Mouse (Mus musculus) splenic B cell, adult 2 months (primary cell): Measurements from ENCODE around the gene Rcor1.
"Not testable (repeated sequence)": the region's sequence is repeated elsewhere in the genome, so short reads cannot be mapped to it uniquely, and the experiment has no call there.

Experiments
- DNase-seq: peaks from one replicate; pipeline ENCODE4 v3.0.0-alpha.2; 2011; ENCODE audit warnings: low read depth, low spot score
- H3K27me3 ChIP-seq: 2 replicates; pipeline ENCODE4 v1.6.1; 2012; ENCODE audit warnings: mild to moderate bottlenecking, low read length, moderate library complexity, mixed read lengths; ENCODE audit not compliant: control insufficient read depth, poor library complexity, insufficient read depth, severe bottlenecking
- H3K36me3 ChIP-seq: 2 replicates; pipeline ENCODE4 v1.6.1; 2012; ENCODE audit warnings: mild to moderate bottlenecking, low read length, moderate library complexity, mixed read lengths; ENCODE audit not compliant: control insufficient read depth, poor library complexity, insufficient read depth, severe bottlenecking

Rcor1 gene

DNA sequence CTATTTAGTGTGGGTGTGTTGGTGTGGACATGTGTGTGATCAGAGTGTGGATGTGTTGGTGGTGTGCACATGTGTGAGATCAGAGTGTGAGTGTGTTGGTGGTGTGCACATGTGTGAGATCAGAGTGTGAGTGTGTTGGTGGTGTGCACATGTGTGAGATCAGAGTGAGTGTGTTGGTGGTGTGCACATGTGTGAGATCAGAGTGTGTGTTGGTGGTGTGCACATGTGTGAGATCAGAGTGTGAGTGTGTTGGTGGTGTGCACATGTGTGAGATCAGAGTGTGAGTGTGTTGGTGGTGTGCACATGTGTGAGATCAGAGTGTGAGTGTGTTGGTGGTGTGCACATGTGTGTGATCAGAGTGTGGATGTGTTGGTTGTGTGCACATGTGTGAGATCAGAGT, 30.1 kb downstream of the Rcor1 start:
- not testable (repeated sequence) for H3K27me3 ChIP-seq, DNase-seq, H3K36me3 ChIP-seq

DNA sequence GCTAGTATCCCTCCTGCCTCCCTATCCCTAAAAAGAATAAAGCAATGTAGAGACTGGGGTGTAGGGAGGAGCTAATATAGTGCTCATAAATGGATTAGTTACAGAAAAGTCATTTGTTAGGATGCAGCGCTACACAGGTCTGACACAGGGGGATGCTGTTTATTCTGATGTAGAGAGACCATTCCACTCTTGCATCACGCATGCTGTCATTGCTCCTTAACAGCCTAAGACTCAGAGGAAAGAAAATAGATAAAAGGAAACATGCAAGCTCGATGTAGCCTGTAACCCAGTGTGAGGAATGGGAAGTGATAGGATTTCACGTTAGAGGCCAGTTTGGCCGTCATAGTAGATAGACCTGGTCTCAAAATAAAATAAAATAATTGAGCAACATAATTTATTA, 31.9 kb downstream of the Rcor1 start:
- no peak for DNase-seq
- no peaks in the 10 kb centered on the region for H3K27me3 ChIP-seq
- no peaks in the 10 kb centered on the region for H3K36me3 ChIP-seq

DNA sequence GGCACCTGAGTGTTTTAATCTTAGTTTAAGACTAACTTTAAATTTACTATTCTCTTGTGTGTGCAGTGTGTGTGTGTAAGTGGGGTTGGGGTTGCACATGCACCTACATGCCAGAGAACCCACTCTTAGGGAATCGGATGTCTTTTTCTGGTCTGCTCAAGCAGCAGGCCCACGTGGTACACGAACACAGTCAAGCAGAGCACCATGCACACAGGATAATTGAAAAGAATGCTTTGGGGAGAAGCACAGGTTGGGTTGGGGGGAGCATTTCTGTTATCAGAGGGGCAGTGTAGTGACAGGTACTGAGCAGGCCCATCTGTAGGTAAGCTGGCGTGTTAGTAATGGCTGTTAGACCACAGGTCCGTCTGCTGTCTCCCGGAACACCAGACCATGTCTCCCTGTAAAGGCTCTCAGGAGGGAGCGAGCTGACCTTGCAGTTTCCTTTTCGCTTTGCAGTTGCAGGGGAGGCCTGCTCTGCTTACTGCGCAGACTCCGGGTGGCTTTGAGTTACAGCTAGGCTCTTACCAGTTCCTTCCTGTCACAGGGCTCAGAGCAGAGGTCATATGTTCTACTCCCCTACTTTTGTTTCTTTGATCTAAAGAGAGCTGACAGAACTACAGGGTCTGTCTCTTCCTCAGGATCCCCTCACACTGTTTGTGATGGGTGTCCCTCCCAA, 32.5 kb downstream of the Rcor1 start:
- peak; percentile 85 for DNase-seq
- H3K36me3 ChIP-seq = no peaks in the 10 kb centered on the region

DNA sequence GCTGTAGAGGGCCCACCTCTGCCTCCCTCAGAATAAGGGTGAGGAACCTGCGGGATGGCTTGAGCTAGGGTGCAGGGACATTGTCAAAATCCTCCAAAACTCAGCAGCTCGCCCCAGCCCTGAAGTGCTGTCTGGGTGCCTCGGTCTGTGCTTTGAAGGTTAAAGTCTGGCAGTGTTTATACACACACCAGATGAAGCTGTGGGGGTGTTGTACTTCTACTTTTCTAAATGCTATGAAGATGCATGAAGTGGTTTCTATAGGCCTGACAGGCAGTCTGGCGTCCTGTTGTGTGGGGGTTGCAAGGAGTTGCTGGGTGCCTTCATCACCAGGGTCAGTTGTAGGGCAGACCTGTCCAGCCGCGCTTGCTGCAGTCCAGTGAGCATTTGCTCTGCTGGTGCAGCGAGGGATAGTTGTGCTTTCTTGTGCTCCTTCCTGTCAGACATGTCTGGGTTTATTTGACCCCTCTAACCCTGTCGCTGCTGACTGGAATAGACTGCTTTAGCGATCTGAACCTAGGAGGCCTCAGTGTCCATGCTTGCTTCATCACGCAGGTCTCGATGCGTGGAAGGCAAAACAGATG, 37.3 kb downstream of the Rcor1 start:
- DNase-seq = no peak
- Histone ChIP-seq H3K36me3 (no peaks in the 10 kb centered on the region), H3K27me3 (no peaks in the 10 kb centered on the region)

More for the DNA sequence above, 32.5 kb downstream of the Rcor1 start:
- no peaks in the 10 kb centered on the region for H3K27me3 ChIP-seq

DNA sequence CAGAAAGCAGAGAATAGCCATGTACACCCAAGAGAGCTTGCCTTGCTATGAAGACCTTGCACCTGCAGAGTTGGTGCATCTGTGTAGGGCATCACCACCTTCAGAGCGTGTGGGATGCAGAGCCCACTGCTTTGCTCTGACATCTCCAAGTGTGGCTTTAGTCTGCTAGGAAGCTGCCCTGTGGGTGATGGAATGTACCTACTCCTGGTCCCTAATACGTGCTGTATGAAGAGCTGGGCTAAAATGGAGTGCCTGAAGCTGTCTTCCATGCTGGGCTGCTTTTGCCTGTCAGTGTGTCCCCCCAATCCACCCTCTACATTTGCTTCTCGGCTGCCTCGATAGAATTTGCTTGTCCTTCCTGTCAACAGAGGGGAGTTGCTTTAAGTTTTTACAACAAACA, 46.4 kb downstream of the Rcor1 start:
- DNase-seq = no peak
- Histone ChIP-seq H3K36me3 (peaks cover 4% of the 10 kb centered on the region; the same call in 1 of the 2 replicates), H3K27me3 (no peaks in the 10 kb centered on the region)

DNA sequence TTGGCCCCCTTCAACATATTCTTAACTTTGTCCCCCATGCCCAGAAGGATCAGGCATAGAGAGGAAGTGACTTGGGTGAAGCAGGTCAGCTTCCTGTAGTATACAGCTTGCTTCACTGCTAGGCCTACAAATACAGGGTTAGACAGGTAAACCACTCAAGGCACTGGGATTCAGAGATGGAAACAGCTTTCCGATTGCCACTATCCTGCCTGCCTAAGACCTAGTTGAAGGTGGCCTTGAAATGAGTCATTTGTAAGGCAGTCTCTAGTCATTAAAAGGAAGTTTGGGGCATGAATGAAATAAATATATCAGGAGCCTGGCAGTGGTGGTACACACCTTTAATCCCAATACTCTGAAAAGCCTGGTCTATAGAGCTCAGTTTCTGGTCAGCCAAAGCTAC, 47.9 kb downstream of the Rcor1 start:
- Histone ChIP-seq H3K27me3 (no peaks in the 10 kb centered on the region), H3K36me3 (peaks cover 4% of the 10 kb centered on the region; the same call in 1 of the 2 replicates)
- DNase-seq = no peak

DNA sequence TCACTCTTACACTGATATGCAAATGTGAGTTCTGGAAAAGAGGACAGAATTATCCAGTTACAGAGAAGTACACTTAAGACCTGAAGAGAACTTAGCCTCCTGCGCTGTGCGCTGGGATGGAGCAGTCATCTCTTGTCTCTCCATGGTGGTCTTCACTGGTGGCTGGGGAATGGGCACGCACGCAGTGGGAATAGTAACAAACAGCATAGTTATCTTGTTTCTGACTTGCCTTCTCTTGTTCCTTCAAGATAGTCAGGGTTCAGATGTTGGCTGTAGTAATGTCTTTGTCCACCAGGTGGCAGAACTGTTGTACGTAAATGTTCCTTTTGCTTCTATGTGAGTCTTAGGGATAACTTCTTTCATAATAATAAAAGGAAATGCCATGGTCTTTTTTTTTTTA, 49.0 kb downstream of the Rcor1 start:
- H3K27me3 ChIP-seq = no peaks in the 10 kb centered on the region
- peak; percentile 89 for DNase-seq
- H3K36me3 ChIP-seq = peaks cover 2% of the 10 kb centered on the region; the same call in 1 of the 2 replicates

DNA sequence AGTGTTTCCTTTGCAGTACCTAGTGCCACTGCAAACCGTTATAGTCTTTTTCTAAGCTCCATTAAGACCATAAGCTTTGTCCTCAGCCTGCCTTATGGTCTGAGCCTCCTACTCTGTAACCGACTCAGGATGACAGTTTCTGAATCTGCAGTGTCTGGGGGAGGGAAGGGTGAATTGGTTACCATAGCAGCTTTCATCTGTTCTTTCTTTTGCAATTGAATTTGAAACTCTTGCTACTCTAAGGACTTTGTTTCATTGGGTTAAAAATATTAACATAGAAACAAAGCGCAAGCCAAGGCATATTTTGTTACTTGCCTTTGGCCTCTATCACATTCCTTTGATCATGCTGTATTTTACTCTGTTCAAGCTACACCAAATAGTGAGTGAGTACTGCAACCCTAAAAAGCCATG, 49.6 kb downstream of the Rcor1 start:
- DNase-seq = no peak
- Histone ChIP-seq H3K36me3 (no peaks in the 10 kb centered on the region; the same call in 1 of the 2 replicates), H3K27me3 (no peaks in the 10 kb centered on the region)

DNA sequence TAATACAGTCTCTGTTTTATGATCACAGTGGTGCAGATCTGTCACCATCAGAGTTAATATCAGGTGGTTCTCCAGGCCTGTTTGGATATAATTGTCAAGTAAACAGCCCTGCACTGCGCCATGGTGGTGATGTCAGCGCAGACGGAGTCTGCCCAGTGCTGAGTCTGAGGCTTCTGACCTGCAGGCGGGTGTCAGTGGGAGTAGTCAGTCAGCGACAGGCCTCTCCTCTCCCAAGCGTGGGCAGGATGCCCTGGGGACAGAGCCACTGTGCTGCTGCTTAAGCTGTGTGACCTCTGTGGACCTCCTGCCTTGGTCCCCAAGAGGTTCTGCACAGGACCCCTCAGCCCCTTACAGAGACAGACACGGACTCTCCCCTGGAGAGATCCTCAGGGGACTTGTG, 50.0 kb downstream of the Rcor1 start:
- DNase-seq = no peak
- H3K27me3 ChIP-seq = no peaks in the 10 kb centered on the region
- no peaks in the 10 kb centered on the region; the same call in none of the 2 replicates for H3K36me3 ChIP-seq

DNA sequence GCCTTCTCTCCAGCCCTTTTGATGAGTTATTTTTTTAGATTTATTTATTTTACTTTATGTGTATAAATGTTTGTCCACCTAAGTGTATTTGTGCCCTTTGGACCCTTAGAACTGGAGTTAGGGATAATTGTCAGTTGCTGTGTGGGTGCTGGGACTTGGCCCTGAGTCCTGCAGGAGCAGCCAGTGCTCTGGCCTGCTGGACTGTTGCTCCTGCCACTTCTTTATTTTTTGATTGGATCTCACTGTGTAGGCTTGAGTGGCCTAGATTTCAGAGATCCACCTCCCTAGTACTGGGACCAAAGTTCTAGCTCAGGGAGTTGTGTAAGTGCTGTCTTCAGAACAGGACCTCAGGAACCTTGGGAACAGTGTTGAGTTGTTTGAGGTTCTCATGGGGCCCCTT, 51.6 kb downstream of the Rcor1 start:
- Histone ChIP-seq H3K36me3 (no peaks in the 10 kb centered on the region; the same call in none of the 2 replicates), H3K27me3 (no peaks in the 10 kb centered on the region)
- no peak for DNase-seq

DNA sequence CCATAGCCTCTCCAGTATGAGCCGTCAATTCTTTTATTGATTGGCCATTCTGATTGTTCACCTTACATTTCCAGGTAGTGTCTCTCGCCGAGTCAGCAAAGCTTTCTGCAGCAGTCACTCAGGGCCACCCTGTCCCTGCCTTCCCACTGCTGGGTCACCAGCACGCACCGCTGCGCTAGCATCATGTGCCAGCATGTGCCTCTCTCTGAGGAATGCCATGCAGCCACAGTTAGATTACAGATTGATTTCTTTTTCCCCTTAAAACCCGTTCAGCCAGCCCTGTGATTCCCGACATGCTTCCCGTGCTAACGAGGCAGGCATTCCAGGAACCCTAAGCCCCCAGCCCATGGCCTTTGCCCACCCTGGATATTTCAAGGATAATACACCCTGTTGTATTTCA, 52.8 kb downstream of the Rcor1 start:
- Histone ChIP-seq H3K27me3 (no peaks in the 10 kb centered on the region), H3K36me3 (no peaks in the 10 kb centered on the region; the same call in none of the 2 replicates)
- DNase-seq = no peak

DNA sequence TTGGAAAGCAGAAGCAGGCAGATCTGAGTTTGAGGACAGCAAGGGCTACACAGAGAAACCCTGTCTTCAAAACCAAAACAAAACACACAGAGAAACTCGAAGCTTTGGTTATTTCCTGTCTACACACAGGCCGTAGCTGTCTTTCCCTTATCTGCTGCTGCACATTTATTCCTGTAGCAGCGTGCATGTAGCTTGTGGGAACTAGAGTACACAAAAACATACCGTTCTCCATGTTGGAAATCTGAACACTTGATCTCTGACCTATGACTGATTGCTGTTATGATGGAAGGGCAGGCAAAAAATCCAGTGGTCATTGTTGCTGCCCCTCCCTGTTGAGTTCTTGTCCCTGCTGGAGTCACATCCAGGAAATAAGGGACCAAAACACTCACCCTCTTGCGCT, 54.9 kb downstream of the Rcor1 start:
- no peak for DNase-seq
- H3K36me3 ChIP-seq = no peaks in the 10 kb centered on the region; the same call in none of the 2 replicates

DNA sequence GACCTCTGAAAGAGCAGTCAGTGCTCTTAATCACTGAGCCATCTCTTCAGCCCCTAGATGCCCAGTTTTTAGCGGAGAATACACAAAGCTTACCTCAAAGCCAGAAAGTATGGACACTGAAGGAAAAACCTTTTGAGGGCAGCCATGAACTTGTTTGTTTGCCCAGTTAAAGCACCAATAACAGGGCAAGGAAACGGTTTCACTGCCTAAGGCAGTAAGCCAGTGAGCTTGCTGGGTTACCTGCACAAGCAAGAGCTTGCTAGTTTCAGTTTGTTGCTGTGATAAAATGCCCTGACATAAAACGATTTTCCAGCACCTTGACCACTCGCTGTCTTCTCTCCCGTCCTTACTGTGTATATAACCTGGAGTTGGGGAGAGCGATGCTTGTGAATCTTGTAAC, 55.9 kb downstream of the Rcor1 start:
- DNase-seq = no peak
- H3K36me3 ChIP-seq = no peaks in the 10 kb centered on the region; the same call in none of the 2 replicates
- H3K27me3 ChIP-seq = no peaks in the 10 kb centered on the region

More for the DNA sequence above, 54.9 kb downstream of the Rcor1 start:
- H3K27me3 ChIP-seq = no peaks in the 10 kb centered on the region

DNA sequence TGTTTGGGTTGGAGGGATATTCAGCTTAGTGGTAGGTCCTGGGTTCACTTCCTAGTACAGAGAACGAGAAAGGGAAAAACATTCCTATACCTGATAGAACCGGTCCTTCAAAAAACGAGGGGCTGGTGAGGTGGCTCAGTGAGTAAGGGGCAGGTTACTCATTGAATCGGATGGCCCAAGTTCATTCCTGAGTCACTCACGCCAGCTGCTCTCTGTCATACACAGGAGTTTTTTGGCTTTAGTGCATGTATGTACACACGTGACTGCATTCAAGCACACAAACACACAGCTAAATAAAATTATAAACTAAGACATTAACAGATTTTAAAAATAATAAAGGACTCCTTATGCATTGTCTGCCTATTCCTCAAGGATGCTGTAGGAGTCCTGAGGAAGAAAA, 57.1 kb downstream of the Rcor1 start:
- DNase-seq = no peak
- H3K27me3 ChIP-seq = no peaks in the 10 kb centered on the region
- no peaks in the 10 kb centered on the region; the same call in none of the 2 replicates for H3K36me3 ChIP-seq

DNA sequence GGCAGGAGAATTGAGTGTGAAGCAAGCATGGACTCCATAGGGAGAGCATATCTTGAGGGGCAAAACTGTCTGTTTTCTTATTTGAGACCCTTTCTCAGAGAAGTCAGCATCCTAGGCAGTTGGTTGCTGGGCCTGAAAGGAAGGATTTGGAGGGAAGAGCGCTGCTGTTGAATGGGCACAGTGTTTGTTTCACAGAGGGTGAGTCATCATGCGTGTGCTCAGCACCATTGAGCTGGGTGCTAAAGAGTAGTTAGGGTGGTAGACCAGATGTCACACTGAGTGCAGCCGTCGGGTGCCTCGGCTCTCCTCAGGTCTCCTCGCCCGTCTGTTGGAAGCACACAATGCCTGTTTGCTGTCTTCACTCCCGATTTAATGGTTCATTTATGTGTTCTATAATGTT, 57.9 kb downstream of the Rcor1 start:
- Histone ChIP-seq H3K27me3 (no peaks in the 10 kb centered on the region), H3K36me3 (no peaks in the 10 kb centered on the region; the same call in none of the 2 replicates)
- no peak for DNase-seq
